Mouse (Mus musculus): ENCODE results near the gene Strbp.

Strbp gene

GRCm38 (mm10) chr2:37518561-37519285, 184.9 kb downstream of the Strbp start:
- no peak for DNase-seq

GRCm38 (mm10) chr2:37516922-37517462, 186.7 kb downstream of the Strbp start:
- no peak for DNase-seq

DNA sequence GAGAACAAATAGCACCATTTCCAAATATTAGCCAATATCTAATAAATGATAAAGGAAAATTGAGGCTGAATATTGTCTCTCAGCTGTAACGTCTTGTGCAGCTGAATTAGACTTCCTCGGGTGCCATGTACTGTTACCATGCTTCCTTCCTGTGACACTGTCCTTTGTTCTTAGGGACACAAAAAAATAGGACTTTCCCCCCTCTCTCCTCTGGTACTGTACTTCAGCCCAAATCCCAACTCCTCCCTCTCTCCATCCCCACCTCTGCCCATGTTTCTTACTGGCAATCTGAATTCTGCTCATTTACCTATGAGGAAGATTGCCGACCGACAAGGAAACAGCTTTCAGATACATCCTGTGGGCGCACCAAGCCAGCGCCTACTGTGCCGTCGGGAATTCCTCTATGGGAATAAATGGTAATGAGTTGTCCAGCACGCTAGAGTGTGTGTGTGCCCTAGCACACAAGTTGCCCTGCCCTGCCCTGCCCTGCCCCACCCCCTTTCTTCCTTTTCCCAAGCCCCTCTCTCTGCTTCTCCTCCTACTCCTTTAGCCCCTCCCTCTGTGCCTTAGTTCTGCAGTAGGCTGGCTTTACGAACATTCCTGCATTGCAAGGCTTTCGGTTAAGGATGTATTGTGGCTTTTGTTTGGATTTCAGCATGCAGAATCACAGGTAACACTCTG, 187.5 kb downstream of the Strbp start, which contains the start of gene Gpr21:
Gene Gpr21, plus strand, starts transcription at position 303 of the 681 bp plus-strand sequence.
- peak; percentile 6 for DNase-seq

DNA sequence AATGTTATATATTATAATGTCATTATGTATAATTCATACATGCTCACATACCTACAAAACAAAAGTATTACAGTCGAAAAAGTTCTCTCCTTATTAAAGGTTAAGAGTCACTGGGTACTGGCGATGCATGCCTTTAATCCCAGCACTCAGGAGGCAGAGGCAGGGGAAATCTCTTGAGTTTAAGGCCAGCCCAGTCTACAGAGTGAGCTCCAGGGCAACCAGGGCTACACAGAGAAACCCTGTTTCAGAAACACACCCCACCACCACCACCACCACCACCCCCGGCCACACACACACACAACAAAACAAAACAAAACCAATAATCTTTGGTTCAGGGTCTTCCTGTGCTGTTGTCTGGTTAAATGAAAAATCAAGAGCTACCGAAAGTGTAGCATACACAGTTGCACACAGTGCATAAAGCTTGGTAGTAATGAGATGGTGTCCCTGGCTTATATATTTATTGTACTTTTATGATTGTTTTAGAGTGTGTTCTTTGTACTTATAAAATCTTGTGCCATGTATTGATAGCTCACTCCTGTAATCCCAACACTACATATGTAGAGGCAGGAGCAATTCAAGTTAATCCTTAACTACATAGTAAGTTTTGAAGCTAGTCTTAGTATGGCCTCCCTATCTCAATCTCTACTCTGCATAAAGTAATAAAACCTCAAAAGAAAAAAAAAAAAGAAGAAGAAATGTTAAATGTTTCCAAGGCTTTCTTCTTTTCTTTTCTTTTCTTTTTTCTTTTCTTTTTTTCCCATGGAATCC, 192.3 kb downstream of the Strbp start:
- DNase-seq, result no peak

DNA sequence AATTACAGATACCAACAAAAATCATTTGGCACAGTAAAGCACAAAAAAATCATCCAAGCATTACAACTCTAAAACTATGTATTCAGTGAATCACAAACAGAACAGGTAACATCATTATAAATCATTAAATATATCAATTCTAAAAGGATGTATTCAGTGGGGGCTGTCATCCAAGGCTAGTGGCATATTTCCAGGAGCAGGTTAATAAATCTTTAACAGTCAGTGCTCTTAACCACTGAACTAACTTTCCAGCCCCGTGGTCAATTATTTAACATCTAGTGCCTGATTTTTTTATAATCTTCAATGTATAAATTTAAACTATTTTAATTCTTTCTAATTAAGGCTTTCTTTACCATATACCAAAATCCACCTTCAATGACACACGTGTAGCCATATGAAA, 197.8 kb downstream of the Strbp start:
- DNase-seq, result peak; percentile 8

DNA sequence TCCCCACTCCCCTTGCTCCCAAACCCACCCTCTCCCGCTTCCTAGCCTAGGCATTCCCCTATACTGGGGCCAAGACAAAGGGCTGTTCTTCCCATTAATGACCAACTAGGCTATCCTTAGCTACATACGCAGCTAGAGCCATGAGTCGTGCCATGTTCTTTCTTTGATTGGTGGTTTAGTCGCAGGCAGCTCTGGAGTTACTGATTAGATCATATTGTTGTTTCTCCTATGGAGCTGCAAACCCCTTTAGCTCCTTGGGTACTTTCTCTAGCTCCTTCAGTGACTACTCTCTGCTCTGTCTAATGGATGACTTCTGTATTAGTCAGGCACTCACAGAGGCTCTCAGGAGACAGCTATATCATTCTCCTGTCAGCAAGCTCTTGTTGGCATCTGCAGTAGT, 206.3 kb downstream of the Strbp start:
- no peak for DNase-seq

GRCm38 (mm10) chr2:37488956-37489355, 214.7 kb downstream of the Strbp start:
- DNase-seq, result no peak

DNA sequence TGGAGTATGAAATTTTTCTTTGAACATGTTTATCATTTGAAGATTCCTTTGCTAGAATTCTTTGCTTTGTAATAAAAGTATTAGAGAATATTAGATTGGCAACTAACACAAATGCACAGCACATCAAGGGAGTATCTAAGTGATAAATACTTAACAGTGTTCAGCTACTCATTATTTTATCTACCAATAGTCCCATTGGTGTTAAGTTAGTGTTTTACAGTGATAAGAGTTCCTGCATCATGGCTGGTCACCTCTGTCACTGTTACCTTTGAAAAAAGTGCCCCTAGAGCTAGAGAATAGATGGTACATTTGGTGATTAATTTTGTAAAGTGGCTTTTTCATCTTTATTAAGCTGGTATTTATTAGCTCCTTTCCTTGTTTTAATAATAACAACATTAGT, 217.3 kb downstream of the Strbp start:
- no peak for DNase-seq

GRCm38 (mm10) chr2:37485370-37485769, 218.3 kb downstream of the Strbp start:
- peak; percentile 48 for DNase-seq

GRCm38 (mm10) chr2:37484165-37484564, 219.5 kb downstream of the Strbp start:
- DNase-seq, result no peak

- DNase-seq, result no peak
These were observed 223.6 kb downstream of the Strbp start for GRCm38 (mm10) chr2:37480039-37480438.

DNA sequence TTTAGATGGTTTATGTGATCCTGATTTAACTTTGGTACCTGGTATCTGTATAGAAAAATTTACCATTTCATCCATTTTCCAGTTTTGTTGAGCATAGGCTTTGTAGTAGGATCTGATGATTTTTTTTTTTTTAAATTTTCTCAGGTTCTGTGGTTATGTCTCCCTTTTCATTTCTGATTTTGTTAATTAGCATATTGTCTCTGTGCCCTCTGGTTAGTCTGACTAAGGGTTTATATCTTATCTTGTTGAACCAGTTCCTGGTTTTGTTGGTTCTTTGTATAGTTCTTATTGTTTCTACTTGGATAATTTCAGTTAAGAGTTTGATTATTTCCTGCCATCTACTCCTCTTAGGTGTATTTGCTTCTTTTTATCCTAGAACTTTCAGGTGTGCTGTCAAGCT, 224.1 kb downstream of the Strbp start:
- no peak for DNase-seq

- no peak for DNase-seq
These were observed 237.4 kb downstream of the Strbp start for GRCm38 (mm10) chr2:37466266-37466665.

DNA sequence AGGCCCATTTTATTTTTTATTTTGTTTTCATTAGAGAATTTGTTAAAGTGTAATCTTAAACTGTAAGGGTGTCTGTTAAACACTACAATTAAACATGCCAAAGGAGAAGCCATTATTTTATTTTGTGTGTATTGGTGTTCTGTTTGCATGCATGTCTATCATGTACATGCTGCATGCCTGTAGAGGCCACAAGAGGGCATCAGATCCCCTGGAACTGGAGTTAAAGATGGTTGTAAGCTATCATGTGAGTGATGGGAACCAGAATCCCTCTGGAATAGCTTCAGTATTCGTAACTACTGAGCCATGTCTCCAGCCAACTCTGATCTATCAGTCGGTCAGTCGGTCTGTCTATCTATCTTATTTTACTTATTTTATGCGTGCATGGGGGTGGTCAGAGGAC, 243.0 kb downstream of the Strbp start:
- no peak for DNase-seq

DNA sequence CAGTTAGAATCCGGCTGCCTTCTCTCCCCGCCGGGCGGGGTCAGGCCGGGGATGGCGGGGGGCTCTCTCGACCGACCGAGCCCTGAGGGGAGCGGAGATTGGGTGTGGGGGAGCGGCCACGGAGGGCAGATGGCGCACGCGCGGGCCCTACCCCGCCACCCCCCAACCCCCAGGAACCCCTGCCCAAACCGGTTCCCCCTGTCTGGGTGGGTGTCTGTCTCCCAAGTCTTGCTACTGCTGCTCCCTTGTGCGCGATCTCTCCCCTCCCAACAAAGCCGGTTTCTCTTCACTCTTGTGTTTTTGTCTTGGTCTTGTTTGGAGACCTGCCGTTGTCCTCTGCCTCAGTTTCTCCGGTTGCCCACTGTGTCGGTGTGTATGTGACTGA, 251.3 kb downstream of the Strbp start:
- no peak for DNase-seq

DNA sequence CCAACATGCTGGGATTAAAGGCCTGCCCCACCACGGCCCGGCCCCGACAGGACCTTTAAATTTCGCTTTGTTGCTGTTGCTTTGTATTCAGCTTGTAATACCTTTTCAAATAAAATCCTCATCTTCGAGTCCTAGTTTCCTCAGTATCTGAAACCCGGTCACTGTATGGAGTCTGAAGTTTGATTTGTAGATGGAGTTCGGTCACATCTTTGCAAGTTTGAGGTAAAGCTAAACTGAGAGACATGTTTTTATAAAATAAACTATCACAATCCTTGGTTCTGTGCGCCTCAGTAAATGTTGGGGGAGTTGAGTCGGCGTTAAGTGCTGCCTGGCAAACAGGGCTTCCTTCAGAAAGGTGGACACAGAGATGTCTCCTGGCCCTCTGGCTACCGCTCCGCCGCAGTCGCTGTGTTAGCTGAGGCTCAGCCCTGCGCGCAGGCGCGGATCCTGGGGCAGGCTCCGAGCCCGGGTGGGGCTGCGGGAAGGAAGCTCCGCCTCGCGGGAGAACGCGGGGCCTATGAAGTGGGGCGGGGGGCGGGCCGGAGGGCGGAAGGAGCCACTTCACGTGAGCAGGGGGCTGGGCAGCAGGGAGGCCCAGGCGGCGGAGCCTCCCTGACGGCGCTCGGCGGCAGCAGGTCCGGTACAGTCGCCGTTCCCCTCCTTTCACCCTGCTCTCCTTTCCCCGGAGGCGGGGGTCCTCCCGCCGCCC, 251.8 kb downstream of the Strbp start:
- peak; percentile 96 for DNase-seq

DNA sequence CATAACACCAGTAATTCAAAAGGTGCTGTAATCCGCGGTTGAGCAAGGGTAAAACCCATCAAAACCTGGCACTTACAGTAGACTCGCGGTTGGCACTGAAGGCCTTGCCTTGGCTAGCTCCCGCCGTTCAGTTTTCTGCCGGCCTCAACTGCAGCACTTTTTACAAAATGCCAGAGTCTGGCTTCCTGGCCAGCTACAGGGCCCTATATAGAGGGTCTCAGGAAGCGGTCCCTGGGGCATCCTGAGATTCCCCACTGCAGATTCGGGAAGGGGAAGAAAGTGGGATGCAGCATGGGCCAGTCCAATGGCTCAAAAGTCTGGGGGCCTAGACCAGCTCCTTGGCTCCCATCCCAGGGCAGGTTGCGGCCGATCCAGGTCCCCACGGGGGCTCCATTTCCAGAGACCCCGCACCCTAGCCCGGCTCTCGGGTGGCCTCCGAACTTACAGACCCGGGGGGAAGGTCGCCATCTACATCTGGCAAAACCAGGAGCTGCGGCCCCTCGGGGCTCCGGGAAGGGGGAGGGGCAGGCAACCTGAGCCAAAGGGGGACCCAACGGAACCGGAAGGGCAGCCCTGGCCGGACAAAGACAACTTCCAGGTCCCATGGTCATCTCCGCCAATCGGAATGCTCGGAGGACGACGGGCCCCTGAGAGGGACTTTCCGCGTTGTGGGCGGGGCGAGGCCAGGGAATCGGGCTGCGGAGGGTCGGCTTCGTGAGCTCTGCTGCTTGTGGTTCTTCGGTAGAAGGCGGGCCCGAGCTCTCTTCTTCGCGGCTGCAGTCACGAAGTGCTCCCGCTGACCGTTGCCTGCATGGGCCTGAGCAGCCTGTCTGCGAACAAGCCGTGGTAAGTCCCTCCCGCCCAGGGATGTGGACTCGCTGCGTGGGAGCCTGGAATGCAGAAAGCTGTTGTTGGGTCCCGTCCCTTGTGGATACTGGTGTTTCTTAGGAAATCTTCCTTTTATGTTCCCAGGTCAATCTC, 260.8 kb downstream of the Strbp start, which contains the start of the genes Zbtb26, Zbtb6 and Rabgap1:
Gene Zbtb26, minus strand, starts transcription at position 525 of the 981 bp plus-strand sequence.
Gene Zbtb6, minus strand, starts transcription at position 561 of the 981 bp plus-strand sequence.
Gene Rabgap1, plus strand, starts transcription at position 669 of the 981 bp plus-strand sequence.
- DNase-seq, result peak; percentile 97
